Mouse (Mus musculus): ENCODE results near the gene Rbm12b1.
"Not testable (repeated sequence)": the region's sequence is repeated elsewhere in the genome, so short reads cannot be mapped to it uniquely, and the experiment has no call there.

Gene Rbm12b1

DNA sequence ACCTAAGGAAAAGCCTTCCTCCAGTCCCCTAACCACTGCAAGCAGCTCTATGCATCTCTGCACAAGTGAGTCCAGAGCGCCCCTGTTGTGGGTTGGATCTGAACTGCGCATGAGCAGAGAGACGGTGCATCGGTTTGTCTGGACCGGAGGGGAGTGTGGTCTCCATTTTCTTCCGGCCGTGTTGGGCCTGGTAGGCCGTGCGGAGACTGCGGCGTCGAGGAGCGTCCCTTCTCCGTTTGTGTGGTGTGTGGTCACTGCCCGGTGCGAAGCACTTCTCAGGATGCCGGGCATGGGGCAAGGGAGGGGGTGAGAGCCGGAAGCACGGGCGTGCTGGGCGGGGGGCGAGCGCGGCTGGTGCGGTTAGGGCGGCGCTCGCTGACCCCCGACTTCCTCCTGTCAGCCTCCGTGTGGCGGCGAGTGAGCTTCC is at the start of gene Rbm12b1:
Gene Rbm12b1, plus strand, starts transcription at position 124 of the 427 bp plus-strand sequence.
- DNase-seq = peak; percentile 93

DNA sequence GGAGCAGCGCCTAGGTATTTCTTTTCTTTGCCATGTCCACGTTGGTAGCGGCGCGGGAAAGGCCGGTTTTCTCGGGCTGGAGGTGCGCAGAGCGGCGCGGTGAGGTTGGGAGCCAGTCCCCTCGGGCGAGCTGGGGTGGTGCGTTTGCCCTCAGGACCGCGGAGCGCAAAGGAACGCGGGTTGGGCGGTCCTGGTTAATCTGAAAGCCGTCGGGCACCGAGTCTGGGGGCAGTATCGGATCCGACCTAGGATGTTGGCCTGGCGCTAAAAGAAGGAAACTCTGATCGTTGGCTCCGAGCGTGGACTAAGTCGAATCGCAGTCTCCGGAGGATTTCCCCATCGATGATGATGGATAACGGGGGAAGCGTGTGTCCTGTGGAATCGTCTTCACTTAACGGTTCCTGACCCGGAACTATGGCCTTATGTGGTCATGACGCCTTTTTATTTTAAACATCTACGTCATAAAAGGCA is 563 bp downstream of the Rbm12b1 start:
- DNase-seq = peak; percentile 37

DNA sequence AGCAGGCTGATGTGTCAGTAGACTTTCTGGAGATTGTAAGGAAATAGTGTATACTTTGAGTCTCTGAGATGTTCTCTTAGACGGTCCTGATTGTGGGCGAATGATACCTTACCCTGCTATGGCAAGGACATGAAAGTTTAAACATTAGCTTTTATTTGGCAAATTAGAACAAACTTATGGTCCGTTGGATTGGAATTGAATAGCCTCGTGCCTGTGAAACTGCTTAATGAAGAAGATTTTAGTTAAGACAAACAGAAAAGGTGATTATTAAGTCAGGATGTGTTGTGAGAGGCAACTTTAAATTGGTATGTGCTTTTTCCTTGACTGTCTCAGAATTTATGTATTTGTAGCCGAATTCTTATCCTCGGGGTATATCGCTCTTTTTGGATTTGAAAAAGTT is 1.5 kb downstream of the Rbm12b1 start:
- not testable (repeated sequence) for DNase-seq

DNA sequence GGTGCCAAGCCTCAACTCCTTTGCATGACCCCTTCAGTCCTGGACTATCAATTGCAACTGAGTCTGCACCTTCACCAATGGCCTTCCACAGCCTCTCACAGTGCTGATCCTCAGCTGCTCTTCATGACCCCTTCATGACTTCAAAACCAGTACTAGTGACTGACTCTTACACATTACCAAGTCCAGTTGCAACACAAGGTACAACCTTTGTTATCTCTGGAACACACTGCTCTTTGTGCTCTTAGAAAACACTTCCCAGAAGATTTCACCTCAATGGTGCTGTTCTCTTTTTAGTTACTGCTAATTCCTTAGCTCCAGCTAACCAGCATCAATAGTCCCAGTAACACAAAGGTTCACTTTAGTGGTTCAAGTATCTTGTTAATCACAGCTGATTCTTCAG is 7.6 kb downstream of the Rbm12b1 start:
- no peak for DNase-seq

DNA sequence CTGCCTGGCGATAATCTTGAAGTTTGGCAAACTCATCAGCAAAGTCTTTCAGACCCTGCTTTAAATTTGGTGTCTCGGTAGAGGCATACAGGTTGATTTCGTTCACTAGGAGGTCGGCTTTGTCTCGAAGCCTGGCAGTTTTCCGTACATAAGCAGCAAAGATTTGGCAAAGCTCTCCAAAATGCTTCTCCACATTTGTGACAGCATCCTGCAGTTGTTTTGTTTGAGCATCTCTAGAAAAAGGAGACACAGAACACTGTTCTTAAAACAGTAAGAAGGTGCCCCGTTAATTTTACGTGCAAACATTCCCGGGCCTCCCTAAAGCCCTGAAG is 30.9 kb downstream of the Rbm12b1 start:
- no peak for DNase-seq

DNA sequence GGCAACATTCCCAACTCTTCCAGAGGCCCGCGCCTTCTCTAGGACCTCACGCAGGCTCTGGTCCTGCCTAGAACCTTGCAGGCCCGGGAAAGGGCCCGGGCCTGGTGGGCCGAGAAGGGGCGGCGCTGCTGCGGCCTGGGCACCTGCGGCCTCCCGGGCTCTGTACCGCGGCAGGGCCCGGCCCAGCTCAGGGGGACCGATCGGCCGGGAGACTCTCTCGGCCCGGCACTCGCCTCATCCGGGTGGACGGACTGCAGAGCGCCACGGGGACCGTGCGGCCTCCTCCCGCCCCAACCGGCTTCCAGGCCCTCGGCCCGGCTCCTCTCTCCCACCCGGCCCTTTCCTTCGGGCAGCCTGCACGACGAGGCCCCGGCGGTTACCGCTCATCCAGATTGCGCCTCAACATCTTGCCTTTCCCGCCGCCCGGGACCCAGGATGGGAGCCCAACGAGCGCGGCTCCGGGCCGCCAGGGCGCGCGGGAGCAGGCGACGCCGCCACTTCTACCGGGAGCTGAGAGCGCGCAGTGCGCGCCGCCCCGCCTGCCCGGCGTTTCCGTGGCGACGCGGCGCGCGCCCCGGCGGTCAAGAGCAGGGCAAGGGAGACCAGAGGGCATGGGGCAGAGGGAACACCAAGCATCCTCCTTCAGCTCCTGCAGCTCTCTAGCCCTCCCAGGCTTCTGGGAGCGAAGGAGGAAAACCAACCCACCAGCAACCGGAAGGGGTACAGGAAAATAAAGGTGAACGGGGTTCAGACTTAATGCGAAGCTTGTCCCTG is 31.4 kb downstream of the Rbm12b1 start, which contains the start of gene Fam92a:
Gene Fam92a, minus strand, starts transcription at position 698 of the 774 bp plus-strand sequence.
- peak; percentile 90 for DNase-seq

DNA sequence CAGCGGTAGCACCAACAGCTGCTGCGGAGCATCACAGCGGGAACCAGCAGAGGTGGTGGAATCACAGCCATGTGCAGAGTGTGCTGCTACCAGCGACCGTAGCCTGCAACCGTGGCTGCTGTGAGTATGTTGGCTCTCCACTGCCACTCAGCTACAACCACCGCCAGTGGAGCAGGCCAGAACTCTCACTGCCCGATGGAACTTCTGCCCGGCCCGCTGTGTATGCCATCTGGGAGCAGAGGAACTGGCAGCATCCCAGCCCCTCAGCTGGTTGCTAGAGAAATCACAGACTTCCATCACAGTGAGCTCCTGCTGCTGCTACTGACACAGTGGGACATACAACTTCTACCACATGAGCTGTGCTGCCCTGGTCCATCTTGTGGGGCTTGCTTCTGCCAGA is 38.9 kb downstream of the Rbm12b1 start:
- no peak for DNase-seq
